Mouse (Mus musculus): ENCODE data around the gene Itgb6. TPM values are rescaled to one million over a fixed set of nuclear protein-coding genes. Genes with fewer than 3 reads are reported as not detected.

The Itgb6 gene
- total RNA-seq, 2 experiments from 2014 or later = 0.08 TPM; not detected in 1

GRCm38 (mm10) chr2:60712483-60712882, 10.0 kb downstream of the Itgb6 start:
- no peak for DNase-seq

- no peak for DNase-seq
These were observed 11.2 kb downstream of the Itgb6 start for GRCm38 (mm10) chr2:60711098-60711880.

- DNase-seq = no peak
These were observed 12.1 kb downstream of the Itgb6 start for GRCm38 (mm10) chr2:60710317-60710716.

GRCm38 (mm10) chr2:60708671-60709070, 13.8 kb downstream of the Itgb6 start:
- DNase-seq = no peak

- no peak for DNase-seq
These were observed 15.6 kb downstream of the Itgb6 start for GRCm38 (mm10) chr2:60706866-60707265.

- DNase-seq = no peak
These were observed 17.0 kb downstream of the Itgb6 start for GRCm38 (mm10) chr2:60705426-60705825.

- DNase-seq = no peak
These were observed 19.1 kb downstream of the Itgb6 start for GRCm38 (mm10) chr2:60703315-60703714.

GRCm38 (mm10) chr2:60700956-60701355, 21.5 kb downstream of the Itgb6 start:
- DNase-seq = no peak

- DNase-seq = no peak
These were observed 22.4 kb downstream of the Itgb6 start for GRCm38 (mm10) chr2:60700013-60700412.

GRCm38 (mm10) chr2:60699591-60699990, 22.9 kb downstream of the Itgb6 start:
- no peak for DNase-seq

GRCm38 (mm10) chr2:60698155-60698554, 24.3 kb downstream of the Itgb6 start:
- DNase-seq = no peak

GRCm38 (mm10) chr2:60697530-60697929, 24.9 kb downstream of the Itgb6 start:
- no peak for DNase-seq

GRCm38 (mm10) chr2:60696559-60696958, 25.9 kb downstream of the Itgb6 start:
- DNase-seq = no peak

- DNase-seq = no peak
These were observed 26.7 kb downstream of the Itgb6 start for GRCm38 (mm10) chr2:60695706-60696105.

- no peak for DNase-seq
These were observed 27.9 kb downstream of the Itgb6 start for GRCm38 (mm10) chr2:60694563-60694962.

- DNase-seq = no peak
These were observed 30.2 kb downstream of the Itgb6 start for GRCm38 (mm10) chr2:60692239-60692638.

GRCm38 (mm10) chr2:60690212-60690611, 32.2 kb downstream of the Itgb6 start:
- no peak for DNase-seq

GRCm38 (mm10) chr2:60688944-60689615, 33.4 kb downstream of the Itgb6 start:
- no peak for DNase-seq

- DNase-seq = no peak
These were observed 34.3 kb downstream of the Itgb6 start for GRCm38 (mm10) chr2:60688150-60688549.

- no peak for DNase-seq
These were observed 36.5 kb downstream of the Itgb6 start for GRCm38 (mm10) chr2:60685973-60686372.

GRCm38 (mm10) chr2:60684168-60684567, 38.3 kb downstream of the Itgb6 start:
- no peak for DNase-seq

GRCm38 (mm10) chr2:60682554-60682953, 39.9 kb downstream of the Itgb6 start:
- no peak for DNase-seq

GRCm38 (mm10) chr2:60674413-60674812, 48.0 kb downstream of the Itgb6 start:
- no peak for DNase-seq
